Mouse (Mus musculus): ENCODE measurements around the gene Cd8b1. TPM values are rescaled to one million over a fixed set of nuclear protein-coding genes. Genes with fewer than 3 reads are reported as not detected.

Cd8b1 gene
- total RNA-seq, 1 experiment from 2014 or later, result not detected

Other genes starting within 250 kb of the Cd8b1 start
- 0.14 and 0.29 TPM in 2 replicates for gene Thnsl2, start 178.3 kb upstream of the Cd8b1 start, total RNA-seq (2017)
- not detected in 2 replicates for gene Fabp1, start 123.0 kb upstream of the Cd8b1 start, total RNA-seq (2017)
- 85.9 and 98.2 TPM in 2 replicates for gene Krcc1, start 51.1 kb upstream of the Cd8b1 start, total RNA-seq (2017)
- not detected in 2 replicates for gene Smyd1, start 555 bp upstream of the Cd8b1 start, total RNA-seq (2017)
- gene Cd8a, start 50.6 kb downstream of the Cd8b1 start, total RNA-seq (2017), result not detected in 2 replicates
- 81.2 and 99.4 TPM in 2 replicates for gene Rmnd5a, start 117.8 kb downstream of the Cd8b1 start, total RNA-seq (2017)
- gene Rnf103, start 171.1 kb downstream of the Cd8b1 start, total RNA-seq (2017), result 12.5 and 18.3 TPM in 2 replicates
- 117 and 139 TPM in 2 replicates for gene Chmp3, start 221.0 kb downstream of the Cd8b1 start, total RNA-seq (2017)

Measured in common myeloid progenitor, adult 5-6 weeks (primary cell).